Mouse (Mus musculus): ENCODE results near the gene Rtn4r. TPM values are rescaled to one million over a fixed set of nuclear protein-coding genes. Genes with fewer than 3 reads are reported as not detected.

Gene Rtn4r
- polyA plus RNA-seq, 1 experiment from 2014 or later, result 1.0 TPM

GRCm38 (mm10) chr16:18129413-18129812 is 2.0 kb downstream of the Rtn4r start:
- no peak overlapping the region for H3K27ac ChIP-seq (ENCODE audit: low read length)
- ATAC-seq (ENCODE audit: insufficient read depth, low FRiP score), result no peak
- peaks cover 8% of the 10 kb centered on the region for H3K4me1 ChIP-seq (ENCODE audit: control insufficient read depth, insufficient read depth, low read length)
- no peaks in the 10 kb centered on the region for H3K36me3 ChIP-seq (ENCODE audit: control insufficient read depth, insufficient read depth, low read length)
- 73% methylated on average over 5 of the region's 5 CpGs for WGBS
- no peaks in the 10 kb centered on the region for H3K9me3 ChIP-seq (replicated peaks; ENCODE audit: control insufficient read depth, low read length)
- H3K27me3 ChIP-seq (ENCODE audit: control insufficient read depth, insufficient read depth, low read length), result peaks cover 28% of the 10 kb centered on the region
- H3K4me3 ChIP-seq (replicated peaks; ENCODE audit: low read length), result no peak overlapping the region
- H3K9ac ChIP-seq (ENCODE audit: low read length), result no peak overlapping the region
- no peak overlapping the region for H3K4me2 ChIP-seq (ENCODE audit: low read depth, low read length)

GRCm38 (mm10) chr16:18130288-18130687 is 2.8 kb downstream of the Rtn4r start:
- H3K4me3 ChIP-seq (replicated peaks; ENCODE audit: low read length), result no peak overlapping the region
- 28% methylated on average over 4 of the region's 4 CpGs for WGBS
- peaks cover 8% of the 10 kb centered on the region for H3K4me1 ChIP-seq (ENCODE audit: control insufficient read depth, insufficient read depth, low read length)
- no peak overlapping the region for H3K27ac ChIP-seq (ENCODE audit: low read length)
- no peak for ATAC-seq (ENCODE audit: insufficient read depth, low FRiP score)
- no peak overlapping the region for H3K4me2 ChIP-seq (ENCODE audit: low read depth, low read length)
- H3K9me3 ChIP-seq (replicated peaks; ENCODE audit: control insufficient read depth, low read length), result no peaks in the 10 kb centered on the region
- no peaks in the 10 kb centered on the region for H3K36me3 ChIP-seq (ENCODE audit: control insufficient read depth, insufficient read depth, low read length)
- peaks cover 28% of the 10 kb centered on the region for H3K27me3 ChIP-seq (ENCODE audit: control insufficient read depth, insufficient read depth, low read length)
- no peak overlapping the region for H3K9ac ChIP-seq (ENCODE audit: low read length)

GRCm38 (mm10) chr16:18130705-18131104 is 3.3 kb downstream of the Rtn4r start:
- peaks cover 8% of the 10 kb centered on the region for H3K4me1 ChIP-seq (ENCODE audit: control insufficient read depth, insufficient read depth, low read length)
- no peak for ATAC-seq (ENCODE audit: insufficient read depth, low FRiP score)
- H3K4me3 ChIP-seq (replicated peaks; ENCODE audit: low read length), result no peak overlapping the region
- no peak overlapping the region for H3K27ac ChIP-seq (ENCODE audit: low read length)
- H3K9me3 ChIP-seq (replicated peaks; ENCODE audit: control insufficient read depth, low read length), result no peaks in the 10 kb centered on the region
- no peak overlapping the region for H3K4me2 ChIP-seq (ENCODE audit: low read depth, low read length)
- H3K9ac ChIP-seq (ENCODE audit: low read length), result no peak overlapping the region
- H3K36me3 ChIP-seq (ENCODE audit: control insufficient read depth, insufficient read depth, low read length), result no peaks in the 10 kb centered on the region
- H3K27me3 ChIP-seq (ENCODE audit: control insufficient read depth, insufficient read depth, low read length), result peaks cover 28% of the 10 kb centered on the region

DNA sequence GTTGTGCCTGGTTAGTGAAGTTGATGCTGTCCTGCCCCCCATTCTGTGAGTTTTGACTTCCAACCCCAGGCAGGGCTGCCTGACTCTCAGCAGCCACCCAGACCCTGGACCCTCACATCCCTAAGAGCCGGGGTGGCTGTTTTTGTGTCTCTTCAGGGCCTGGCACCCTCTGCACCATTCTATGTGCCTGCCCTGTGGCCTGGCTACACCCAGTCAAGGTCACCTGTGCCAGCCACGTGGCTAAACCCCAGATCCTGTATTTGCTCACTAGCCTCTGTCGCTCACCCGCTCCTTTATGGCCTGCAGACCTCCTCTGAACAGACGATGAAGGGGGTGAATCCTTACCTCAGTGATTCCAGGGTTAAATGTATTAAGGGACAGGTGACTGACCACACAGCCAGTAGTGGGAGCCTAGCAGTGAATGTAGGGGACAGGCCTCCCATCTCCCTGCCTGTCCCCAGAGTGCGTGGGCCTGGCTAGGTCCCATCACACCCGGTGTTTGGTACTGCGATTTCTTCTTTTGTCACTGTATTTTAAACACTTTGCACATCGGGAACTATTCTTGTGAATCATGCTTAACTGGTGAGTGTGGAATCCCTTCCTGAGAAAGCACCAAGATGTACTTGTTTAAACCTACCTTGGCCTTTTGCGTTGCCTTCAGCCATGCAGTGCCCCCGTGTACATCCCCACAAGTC is 4.0 kb downstream of the Rtn4r start:
- no peak overlapping the region for H3K4me2 ChIP-seq (ENCODE audit: low read depth, low read length)
- 82% methylated on average over 11 of the region's 11 CpGs for WGBS
- H3K27me3 ChIP-seq (ENCODE audit: control insufficient read depth, insufficient read depth, low read length), result peaks cover 22% of the 10 kb centered on the region

GRCm38 (mm10) chr16:18132026-18132425 is 4.6 kb downstream of the Rtn4r start:
- WGBS, result 92% methylated on average over 1 of the region's 1 CpGs
- no peak for ATAC-seq (ENCODE audit: insufficient read depth, low FRiP score)
- Histone ChIP-seq H3K27ac (ENCODE audit: low read length) (no peak overlapping the region), H3K27me3 (ENCODE audit: control insufficient read depth, insufficient read depth, low read length) (peaks cover 16% of the 10 kb centered on the region), H3K9me3 (replicated peaks; ENCODE audit: control insufficient read depth, low read length) (no peaks in the 10 kb centered on the region), H3K9ac (ENCODE audit: low read length) (no peak overlapping the region), H3K4me2 (ENCODE audit: low read depth, low read length) (no peak overlapping the region), H3K36me3 (ENCODE audit: control insufficient read depth, insufficient read depth, low read length) (no peaks in the 10 kb centered on the region), H3K4me1 (ENCODE audit: control insufficient read depth, insufficient read depth, low read length) (peaks cover 3% of the 10 kb centered on the region), H3K4me3 (replicated peaks; ENCODE audit: low read length) (no peak overlapping the region)

More for the DNA sequence above, 4.0 kb downstream of the Rtn4r start:
- no peaks in the 10 kb centered on the region for H3K9me3 ChIP-seq (replicated peaks; ENCODE audit: control insufficient read depth, low read length)
- no peaks in the 10 kb centered on the region for H3K36me3 ChIP-seq (ENCODE audit: control insufficient read depth, insufficient read depth, low read length)
- ATAC-seq (ENCODE audit: insufficient read depth, low FRiP score), result no peak
- no peak overlapping the region for H3K27ac ChIP-seq (ENCODE audit: low read length)
- H3K4me3 ChIP-seq (replicated peaks; ENCODE audit: low read length), result no peak overlapping the region
- H3K9ac ChIP-seq (ENCODE audit: low read length), result no peak overlapping the region
- H3K4me1 ChIP-seq (ENCODE audit: control insufficient read depth, insufficient read depth, low read length), result peaks cover 8% of the 10 kb centered on the region

DNA sequence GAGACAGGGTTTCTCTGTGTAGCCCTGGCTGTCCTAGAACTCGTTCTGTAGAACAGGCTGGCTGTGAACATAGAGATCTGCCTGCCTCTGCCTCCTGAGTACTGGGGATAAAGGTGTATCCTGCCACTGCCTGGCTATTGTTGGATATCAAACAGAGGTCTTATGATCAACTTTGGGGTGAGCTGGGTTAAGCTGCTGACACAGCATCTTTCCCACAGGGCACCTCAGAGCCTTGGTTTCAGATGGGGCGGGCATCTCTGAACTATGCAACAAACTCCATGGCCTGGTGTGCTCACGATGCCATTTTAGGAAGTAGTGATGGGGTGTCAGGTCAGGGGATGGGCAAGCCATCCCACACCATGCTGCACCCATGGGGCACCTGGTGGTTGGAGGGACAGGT is 5.1 kb downstream of the Rtn4r start:
- WGBS, result 86% methylated on average over 3 of the region's 3 CpGs
- no peak for ATAC-seq (ENCODE audit: insufficient read depth, low FRiP score)
- Histone ChIP-seq H3K4me2 (ENCODE audit: low read depth, low read length) (no peak overlapping the region), H3K9me3 (replicated peaks; ENCODE audit: control insufficient read depth, low read length) (no peaks in the 10 kb centered on the region), H3K9ac (ENCODE audit: low read length) (no peak overlapping the region), H3K4me1 (ENCODE audit: control insufficient read depth, insufficient read depth, low read length) (peaks cover 2% of the 10 kb centered on the region; the same call in 1 of the 2 replicates), H3K4me3 (replicated peaks; ENCODE audit: low read length) (no peak overlapping the region), H3K27me3 (ENCODE audit: control insufficient read depth, insufficient read depth, low read length) (peaks cover 16% of the 10 kb centered on the region), H3K27ac (ENCODE audit: low read length) (no peak overlapping the region), H3K36me3 (ENCODE audit: control insufficient read depth, insufficient read depth, low read length) (no peaks in the 10 kb centered on the region)

DNA sequence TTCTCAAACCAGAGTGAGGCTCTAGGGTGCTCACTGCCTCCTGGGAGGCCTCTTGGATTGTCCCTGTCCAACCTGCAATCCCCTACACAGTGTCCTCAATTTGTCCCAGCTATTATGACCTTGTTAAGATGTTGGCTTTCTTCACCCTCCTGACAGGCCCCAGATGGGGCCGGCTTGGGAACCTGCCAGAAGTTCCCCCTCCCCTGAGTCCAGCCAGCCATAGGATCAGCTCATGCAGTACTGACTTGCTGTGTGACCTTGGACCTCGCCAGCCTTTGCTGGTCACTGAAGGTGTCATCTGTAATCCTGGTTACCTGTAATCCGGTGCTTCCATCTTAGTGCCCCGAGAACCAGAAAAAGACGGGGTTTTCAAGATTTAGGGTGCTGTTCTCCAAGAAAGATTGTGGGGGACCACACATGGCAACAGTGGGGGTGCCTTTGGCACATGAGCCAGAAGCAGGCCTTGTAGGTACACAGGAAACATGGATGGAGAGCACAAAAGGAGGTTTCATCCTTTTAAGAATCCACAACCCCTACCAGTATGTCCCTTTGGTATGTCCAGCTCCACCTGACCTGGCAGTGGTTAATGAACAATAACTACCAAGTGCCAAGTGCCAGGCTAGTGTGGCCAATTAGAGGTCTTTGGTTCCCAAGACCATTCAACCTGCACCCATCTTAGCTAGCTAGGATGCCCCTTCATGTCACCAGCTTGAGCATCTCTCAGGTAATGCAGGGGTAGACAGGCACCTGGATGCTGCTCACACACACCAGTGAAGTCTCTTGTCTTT is 5.9 kb downstream of the Rtn4r start:
- no peaks in the 10 kb centered on the region for H3K36me3 ChIP-seq (ENCODE audit: control insufficient read depth, insufficient read depth, low read length)
- H3K4me3 ChIP-seq (replicated peaks; ENCODE audit: low read length), result no peak overlapping the region
- H3K4me1 ChIP-seq (ENCODE audit: control insufficient read depth, insufficient read depth, low read length), result peaks cover 2% of the 10 kb centered on the region; the same call in 1 of the 2 replicates
- peaks cover 11% of the 10 kb centered on the region; the same call in 1 of the 2 replicates for H3K27me3 ChIP-seq (ENCODE audit: control insufficient read depth, insufficient read depth, low read length)
- 77% methylated on average over 5 of the region's 5 CpGs for WGBS
- no peaks in the 10 kb centered on the region for H3K9me3 ChIP-seq (replicated peaks; ENCODE audit: control insufficient read depth, low read length)
- H3K27ac ChIP-seq (ENCODE audit: low read length), result no peak overlapping the region
- H3K4me2 ChIP-seq (ENCODE audit: low read depth, low read length), result no peak overlapping the region
- no peak overlapping the region for H3K9ac ChIP-seq (ENCODE audit: low read length)
- no peak for ATAC-seq (ENCODE audit: insufficient read depth, low FRiP score)

GRCm38 (mm10) chr16:18135196-18135595 is 7.8 kb downstream of the Rtn4r start:
- ATAC-seq (ENCODE audit: insufficient read depth, low FRiP score), result peak; percentile 8; the same call in 1 of the 2 replicates
- H3K27me3 ChIP-seq (ENCODE audit: control insufficient read depth, insufficient read depth, low read length), result no peaks in the 10 kb centered on the region; the same call in 1 of the 2 replicates

GRCm38 (mm10) chr16:18136015-18136414 is 8.6 kb downstream of the Rtn4r start:
- Histone ChIP-seq H3K27me3 (ENCODE audit: control insufficient read depth, insufficient read depth, low read length) (no peaks in the 10 kb centered on the region; the same call in 1 of the 2 replicates), H3K9me3 (replicated peaks; ENCODE audit: control insufficient read depth, low read length) (no peaks in the 10 kb centered on the region), H3K27ac (ENCODE audit: low read length) (no peak overlapping the region), H3K9ac (ENCODE audit: low read length) (no peak overlapping the region), H3K4me1 (ENCODE audit: control insufficient read depth, insufficient read depth, low read length) (no peaks in the 10 kb centered on the region), H3K4me3 (replicated peaks; ENCODE audit: low read length) (no peak overlapping the region), H3K36me3 (ENCODE audit: control insufficient read depth, insufficient read depth, low read length) (no peaks in the 10 kb centered on the region), H3K4me2 (ENCODE audit: low read depth, low read length) (no peak overlapping the region)
- WGBS, result 59% methylated on average over 7 of the region's 7 CpGs
- no peak for ATAC-seq (ENCODE audit: insufficient read depth, low FRiP score)

More at GRCm38 (mm10) chr16:18135196-18135595, 7.8 kb downstream of the Rtn4r start:
- Histone ChIP-seq H3K4me1 (ENCODE audit: control insufficient read depth, insufficient read depth, low read length) (peaks cover 2% of the 10 kb centered on the region; the same call in 1 of the 2 replicates), H3K9me3 (replicated peaks; ENCODE audit: control insufficient read depth, low read length) (no peaks in the 10 kb centered on the region), H3K27ac (ENCODE audit: low read length) (no peak overlapping the region), H3K36me3 (ENCODE audit: control insufficient read depth, insufficient read depth, low read length) (no peaks in the 10 kb centered on the region), H3K4me2 (ENCODE audit: low read depth, low read length) (no peak overlapping the region), H3K9ac (ENCODE audit: low read length) (no peak overlapping the region), H3K4me3 (replicated peaks; ENCODE audit: low read length) (no peak overlapping the region)
- WGBS, result 69% methylated on average over 5 of the region's 5 CpGs

All from stomach, embryonic 16.5 days (tissue).